Mouse (Mus musculus) lung, embryonic 15.5 days (tissue): Measurements from ENCODE around the gene Gja6. TPM values are rescaled to one million over a fixed set of nuclear protein-coding genes. Genes with fewer than 3 reads are reported as not detected.

Source experiments
- ATAC-seq: fragments of 200-750 bp; cut with Nextera tagmentation; 2 replicates; pipeline ENCODE4 v1.8.0; 2017; ENCODE audit warnings: moderate number of reproducible peaks, borderline replicate concordance; ENCODE audit not compliant: low FRiP score, low TSS enrichment; ENCODE audit errors: extremely low read depth
- H3K27ac ChIP-seq: fragments of 300-500 bp; sonication (generic); 2 replicates; pipeline ENCODE4 v1.5.1; 2015; ENCODE audit warnings: moderate library complexity, mild to moderate bottlenecking, inconsistent platforms
- H3K27me3 ChIP-seq: fragments of 300-500 bp; sonication (generic); 2 replicates; pipeline ENCODE4 v1.6.1; 2015; ENCODE audit warnings: inconsistent platforms
- H3K36me3 ChIP-seq: fragments of 300-500 bp; sonication (generic); 2 replicates; pipeline ENCODE4 v1.6.1; 2015; ENCODE audit warnings: inconsistent platforms
- H3K4me1 ChIP-seq: fragments of 300-500 bp; sonication (generic); 2 replicates; pipeline ENCODE4 v1.6.1; 2015; ENCODE audit warnings: inconsistent platforms
- H3K4me2 ChIP-seq: fragments of 300-500 bp; sonication (generic); 2 replicates; pipeline ENCODE4 v1.6.1; 2015; ENCODE audit warnings: inconsistent platforms, mild to moderate bottlenecking, moderate library complexity
- H3K4me3 ChIP-seq: fragments of 300-500 bp; sonication (generic); 2 replicates; pipeline ENCODE4 v1.5.1; 2015; ENCODE audit warnings: mild to moderate bottlenecking, inconsistent platforms
- H3K9ac ChIP-seq: fragments of 300-500 bp; sonication (generic); 2 replicates; pipeline ENCODE4 v1.6.1; 2015; ENCODE audit warnings: inconsistent platforms
- H3K9me3 ChIP-seq: fragments of 300-500 bp; sonication (generic); 2 replicates; pipeline ENCODE4 v1.6.1; 2016; ENCODE audit warnings: inconsistent platforms
- WGBS: fragments of 180-500 bp; shearing (Covaris S2); methylation state at CpG from one replicate; pipeline ENCODE4 v1.1.7; 2015; 5-methylcytosine and 5-hydroxymethylcytosine counted together
- polyA plus RNA-seq: library from polyadenylated mRNA; unstranded; fragments of >200 nt; fragmentation: Nextera tagmentation; extraction: Ambion mirVana; gene quantifications from 2 replicates; pipeline ENCODE4 v1.2.1, GENCODE M21; 2015

Gja6 gene
- polyA plus RNA-seq: 0.18 and 0.26 TPM in 2 replicates

DNA sequence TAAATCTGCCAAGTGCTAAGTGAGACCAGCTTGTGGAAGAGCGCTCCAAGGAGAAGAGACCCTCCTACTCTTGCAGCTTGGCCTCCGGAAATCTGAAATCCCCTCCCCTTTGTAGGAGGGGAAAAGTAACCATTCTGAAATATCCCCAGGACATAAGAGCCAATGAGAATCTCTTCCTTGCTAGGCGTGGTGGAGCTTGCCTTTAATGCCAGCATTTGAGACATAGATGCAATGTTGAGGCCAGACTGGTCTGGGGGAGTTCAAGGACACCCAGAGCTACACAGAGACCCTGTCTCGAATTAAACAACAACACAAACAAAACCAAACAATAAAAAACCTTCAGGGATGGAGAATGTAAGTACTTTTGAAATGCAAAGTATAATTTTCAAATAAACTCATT lies at the start of gene Gja6:
Gene Gja6, minus strand, starts transcription at position 101 of the 400 bp plus-strand sequence.
- H3K27me3 ChIP-seq: peaks cover 6% of the 10 kb centered on the region; the same call in 1 of the 2 replicates
- no peak within 1 kb of the TSS for H3K27ac ChIP-seq
- ATAC-seq: no peak

DNA sequence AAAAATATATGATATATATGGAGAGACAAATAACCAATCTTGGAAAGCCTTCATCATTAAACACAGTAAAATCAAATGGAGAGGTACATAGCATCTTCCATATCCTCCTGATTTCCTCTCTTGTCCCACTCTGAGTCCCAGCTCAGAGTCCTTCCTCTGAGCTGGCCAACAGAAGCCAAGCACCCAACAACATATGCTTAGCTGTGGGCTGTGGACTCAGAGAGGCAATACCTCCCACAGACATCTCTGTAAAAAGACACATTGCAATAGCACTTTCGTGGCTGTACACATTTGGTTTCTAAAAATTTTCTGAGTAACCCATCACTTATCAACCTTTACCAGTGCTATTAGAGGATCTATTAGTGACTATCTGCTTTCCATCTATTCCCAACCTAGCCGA lies 42.7 kb upstream of the Gja6 start:
- no peaks in the 10 kb centered on the region for H3K27me3 ChIP-seq
- WGBS: 78% methylated on average over 2 of the region's 2 CpGs
- H3K36me3 ChIP-seq: no peaks in the 10 kb centered on the region
- H3K4me1 ChIP-seq: no peaks in the 10 kb centered on the region
- H3K9me3 ChIP-seq: no peaks in the 10 kb centered on the region
- H3K4me2 ChIP-seq: no peak overlapping the region
- no peak for ATAC-seq
- H3K27ac ChIP-seq: no peak overlapping the region
- no peak overlapping the region for H3K4me3 ChIP-seq
- H3K9ac ChIP-seq: no peak overlapping the region

More for the DNA sequence above, at the start of gene Gja6:
- H3K4me2 ChIP-seq: no peak within 1 kb of the TSS
- no peak within 1 kb of the TSS for H3K9ac ChIP-seq
- no peaks in the 10 kb centered on the region for H3K9me3 ChIP-seq
- H3K36me3 ChIP-seq: no peaks in the 10 kb centered on the region
- no peak within 1 kb of the TSS for H3K4me3 ChIP-seq
- H3K4me1 ChIP-seq: no peaks in the 10 kb centered on the region
- WGBS: 63% methylated on average over 4 of the region's 4 CpGs

DNA sequence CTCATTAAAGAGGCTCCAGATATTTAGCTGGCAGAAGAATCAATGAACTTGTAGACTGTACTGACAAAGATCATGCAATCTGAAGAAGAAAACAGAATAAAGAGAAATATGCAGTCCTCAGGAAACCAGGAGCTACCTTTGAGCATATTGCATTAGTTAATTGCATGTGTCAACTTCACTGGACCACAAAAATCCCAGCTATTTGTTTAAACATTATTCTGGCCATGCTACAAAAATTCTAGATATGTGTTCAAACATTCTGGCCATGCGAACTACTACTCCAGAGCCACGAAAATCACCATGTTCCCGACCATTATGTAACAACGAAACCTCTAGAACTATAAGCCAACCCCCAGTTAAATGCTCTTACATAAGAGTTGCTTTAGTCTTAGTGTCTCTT lies 37.9 kb upstream of the Gja6 start:
- Histone ChIP-seq H3K4me3 (no peak overlapping the region), H3K27me3 (no peaks in the 10 kb centered on the region), H3K4me1 (no peaks in the 10 kb centered on the region), H3K4me2 (no peak overlapping the region), H3K27ac (no peak overlapping the region), H3K9ac (no peak overlapping the region), H3K9me3 (no peaks in the 10 kb centered on the region), H3K36me3 (no peaks in the 10 kb centered on the region)
- no peak for ATAC-seq
- WGBS: 58% methylated on average over 4 of the region's 4 CpGs

DNA sequence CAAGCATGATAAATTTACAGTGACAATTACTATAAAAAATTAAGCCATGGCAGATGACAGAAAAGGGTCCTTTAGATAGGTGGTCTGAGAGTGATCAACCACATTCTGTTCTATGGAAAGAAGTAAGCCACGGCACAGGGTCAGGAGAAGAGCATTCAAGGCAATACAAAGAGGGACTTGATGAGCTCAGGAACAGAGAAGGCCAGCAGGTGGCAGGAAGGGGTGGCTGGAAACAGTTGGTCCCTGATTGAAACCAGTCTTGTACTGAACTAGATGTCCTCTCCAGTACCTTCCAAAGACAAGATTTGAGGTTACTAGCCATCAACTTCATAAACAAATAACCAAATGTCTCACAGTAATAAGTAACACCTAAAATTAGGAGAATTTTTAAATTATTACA lies 28.7 kb upstream of the Gja6 start:
- H3K27me3 ChIP-seq: no peaks in the 10 kb centered on the region
- no peak overlapping the region for H3K9ac ChIP-seq
- no peak overlapping the region for H3K4me2 ChIP-seq
- no peaks in the 10 kb centered on the region for H3K9me3 ChIP-seq
- ATAC-seq: no peak
- WGBS: 68% methylated on average over 1 of the region's 1 CpGs
- no peaks in the 10 kb centered on the region for H3K36me3 ChIP-seq
- H3K4me3 ChIP-seq: no peak overlapping the region
- no peaks in the 10 kb centered on the region for H3K4me1 ChIP-seq
- no peak overlapping the region for H3K27ac ChIP-seq

DNA sequence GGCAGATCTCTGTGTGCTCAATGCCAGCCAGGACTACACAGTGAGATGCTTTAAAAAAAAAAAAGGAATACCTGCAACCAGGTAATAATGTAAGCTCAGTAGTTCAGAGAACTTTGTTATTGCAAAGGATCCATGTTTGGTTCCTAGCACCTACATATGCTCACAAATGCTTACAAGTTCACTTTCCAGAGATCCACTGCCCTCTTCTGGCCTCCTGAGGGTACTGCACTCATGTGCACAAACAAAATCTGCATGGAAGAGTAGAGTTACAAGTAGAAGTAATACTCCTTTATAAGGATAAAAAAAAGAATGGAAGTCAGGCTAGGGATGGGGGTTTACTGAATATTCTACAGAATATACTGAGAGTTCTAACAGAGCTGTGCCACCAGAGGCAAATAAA lies 23.8 kb upstream of the Gja6 start:
- no peak for ATAC-seq
- no peaks in the 10 kb centered on the region for H3K27me3 ChIP-seq
- no peaks in the 10 kb centered on the region for H3K4me1 ChIP-seq
- H3K4me3 ChIP-seq: no peak overlapping the region
- H3K36me3 ChIP-seq: no peaks in the 10 kb centered on the region
- no peak overlapping the region for H3K9ac ChIP-seq
- no peak overlapping the region for H3K4me2 ChIP-seq
- no peak overlapping the region for H3K27ac ChIP-seq
- no peaks in the 10 kb centered on the region for H3K9me3 ChIP-seq

DNA sequence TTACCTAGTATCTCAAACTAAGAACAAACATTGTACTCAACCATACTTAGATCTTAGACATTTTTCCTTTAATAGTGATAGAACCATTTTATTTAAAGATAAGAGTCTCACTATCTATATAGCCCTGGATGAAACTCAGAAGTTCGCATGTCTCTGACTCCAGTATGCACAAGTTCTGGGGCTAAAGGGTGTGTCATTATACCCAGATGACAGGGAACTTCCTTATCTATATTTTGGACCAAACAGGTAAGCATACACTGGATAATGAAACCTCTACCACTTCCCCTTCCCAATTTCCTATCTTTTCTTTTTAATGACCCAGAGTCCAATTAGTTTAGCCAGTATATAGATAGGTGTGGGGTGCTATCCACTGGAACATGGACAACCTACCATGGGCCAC lies 22.0 kb upstream of the Gja6 start:
- 83% methylated on average over 1 of the region's 1 CpGs for WGBS
- no peak overlapping the region for H3K4me2 ChIP-seq
- no peak overlapping the region for H3K4me3 ChIP-seq
- H3K36me3 ChIP-seq: no peaks in the 10 kb centered on the region
- ATAC-seq: no peak
- no peaks in the 10 kb centered on the region for H3K4me1 ChIP-seq
- no peaks in the 10 kb centered on the region for H3K9me3 ChIP-seq
- H3K27me3 ChIP-seq: no peaks in the 10 kb centered on the region
- no peak overlapping the region for H3K9ac ChIP-seq
- no peak overlapping the region for H3K27ac ChIP-seq

DNA sequence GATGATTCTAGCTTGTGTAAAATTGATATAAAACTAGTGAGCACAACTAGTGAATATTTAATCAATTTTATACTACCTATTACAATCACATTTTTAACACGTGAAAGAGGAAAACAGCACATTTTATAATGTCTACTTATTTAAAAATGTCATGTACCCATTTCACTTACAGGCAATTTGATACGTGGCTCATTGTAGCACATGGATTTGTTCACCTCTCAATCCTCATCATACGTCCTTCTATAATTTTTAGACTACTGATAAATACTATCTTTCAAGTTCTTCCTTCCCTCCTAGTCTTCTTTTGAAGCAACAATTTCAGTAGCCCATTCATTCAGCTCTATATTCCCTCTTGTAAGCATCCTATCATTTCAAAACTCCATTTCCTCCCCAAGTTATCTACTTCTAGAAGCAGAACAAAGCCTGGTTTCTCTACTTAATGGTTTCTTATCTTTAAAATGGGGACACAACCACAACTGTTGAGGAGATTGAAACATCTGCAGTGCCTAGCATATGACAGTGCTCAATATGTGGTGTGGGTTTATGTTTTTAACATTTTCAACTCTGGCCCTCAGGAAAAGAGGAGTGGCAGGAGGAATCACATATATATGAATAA lies 12.3 kb upstream of the Gja6 start:
- Histone ChIP-seq H3K36me3 (no peaks in the 10 kb centered on the region), H3K4me2 (no peak overlapping the region), H3K27me3 (no peaks in the 10 kb centered on the region), H3K27ac (no peak overlapping the region), H3K9ac (no peak overlapping the region), H3K4me3 (no peak overlapping the region), H3K4me1 (no peaks in the 10 kb centered on the region), H3K9me3 (no peaks in the 10 kb centered on the region)
- WGBS: 88% methylated on average over 3 of the region's 3 CpGs
- ATAC-seq: no peak

DNA sequence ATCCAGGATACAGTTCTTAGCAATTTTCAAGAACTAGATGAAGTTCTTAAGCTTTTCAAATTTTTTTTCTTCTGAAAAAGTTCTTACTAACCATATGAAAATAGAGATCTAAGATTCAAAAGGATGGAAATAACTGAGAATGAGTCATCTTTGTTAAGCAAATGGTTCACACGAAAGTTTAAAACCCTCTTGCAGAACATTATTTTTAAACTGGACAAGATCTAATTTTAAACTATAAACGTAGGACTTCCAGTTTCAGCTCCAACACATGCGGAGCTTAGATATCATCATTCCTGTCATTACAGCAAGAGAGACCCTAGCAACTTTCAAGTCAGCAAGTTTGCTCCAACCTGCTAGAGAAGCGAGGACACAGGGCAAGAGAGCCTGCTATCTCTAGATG lies 375 bp downstream of the Gja6 start:
- Histone ChIP-seq H3K4me1 (no peaks in the 10 kb centered on the region), H3K9me3 (no peaks in the 10 kb centered on the region), H3K4me3 (no peak overlapping the region), H3K27me3 (peaks cover 6% of the 10 kb centered on the region; the same call in 1 of the 2 replicates), H3K27ac (no peak overlapping the region), H3K4me2 (no peak overlapping the region), H3K36me3 (no peaks in the 10 kb centered on the region), H3K9ac (no peak overlapping the region)
- no peak for ATAC-seq
- 72% methylated on average over 4 of the region's 4 CpGs for WGBS

DNA sequence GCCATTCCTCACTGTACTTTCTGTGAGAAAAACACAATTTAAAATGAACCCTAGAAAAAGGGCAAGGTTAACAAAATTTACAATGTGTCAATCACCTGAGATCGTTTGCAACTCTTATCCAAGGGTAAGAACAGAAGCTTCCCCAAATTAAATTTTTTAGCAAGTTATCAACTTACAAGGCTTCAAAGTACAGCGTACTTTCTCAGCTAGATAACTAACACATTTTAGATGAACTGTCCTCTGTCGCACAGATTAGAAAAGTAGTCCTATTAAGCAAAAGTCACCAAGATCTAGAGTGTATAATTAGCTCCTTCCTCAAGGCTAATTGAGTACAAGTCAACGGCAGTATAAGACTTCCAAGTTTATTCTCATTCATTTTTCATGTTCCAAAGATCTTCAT lies 939 bp downstream of the Gja6 start:
- no peak overlapping the region for H3K27ac ChIP-seq
- H3K9ac ChIP-seq: no peak overlapping the region
- no peaks in the 10 kb centered on the region for H3K4me1 ChIP-seq
- H3K4me3 ChIP-seq: no peak overlapping the region
- no peaks in the 10 kb centered on the region for H3K9me3 ChIP-seq
- ATAC-seq: no peak
- H3K27me3 ChIP-seq: peaks cover 6% of the 10 kb centered on the region; the same call in 1 of the 2 replicates
- H3K36me3 ChIP-seq: no peaks in the 10 kb centered on the region
- H3K4me2 ChIP-seq: no peak overlapping the region
- WGBS: 61% methylated on average over 4 of the region's 4 CpGs

DNA sequence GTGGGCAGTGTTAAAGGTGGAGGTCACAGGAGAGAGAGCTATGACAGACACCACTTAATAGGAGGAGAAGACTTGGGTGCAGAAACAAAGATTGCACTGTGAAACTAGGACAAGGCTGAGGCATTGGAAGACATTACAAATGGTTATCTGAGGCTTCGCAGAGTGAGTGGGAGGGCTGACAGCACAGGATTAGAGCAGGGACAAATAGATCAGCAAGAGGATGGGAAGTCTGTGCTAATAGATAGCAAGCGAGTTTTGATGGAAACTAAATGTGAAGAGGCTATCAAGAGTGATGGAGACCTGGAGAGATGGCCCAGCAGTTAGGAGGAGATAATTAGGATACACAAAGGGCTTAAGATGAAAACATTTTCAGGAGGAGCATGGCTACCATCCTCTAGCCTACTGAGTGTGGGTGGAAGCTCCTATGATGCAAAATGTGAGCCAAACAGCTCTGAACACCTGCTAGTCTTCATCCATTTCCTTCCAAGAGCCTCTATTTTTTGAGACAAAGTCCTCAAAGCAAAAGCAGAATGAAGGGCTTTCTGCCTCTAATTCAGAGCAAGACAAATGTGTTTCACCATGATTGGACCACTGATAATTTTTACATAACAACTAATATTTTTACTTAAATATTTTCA lies 1.7 kb downstream of the Gja6 start:
- no peak for ATAC-seq
- 52% methylated on average over 2 of the region's 2 CpGs for WGBS
- H3K4me1 ChIP-seq: no peaks in the 10 kb centered on the region

DNA sequence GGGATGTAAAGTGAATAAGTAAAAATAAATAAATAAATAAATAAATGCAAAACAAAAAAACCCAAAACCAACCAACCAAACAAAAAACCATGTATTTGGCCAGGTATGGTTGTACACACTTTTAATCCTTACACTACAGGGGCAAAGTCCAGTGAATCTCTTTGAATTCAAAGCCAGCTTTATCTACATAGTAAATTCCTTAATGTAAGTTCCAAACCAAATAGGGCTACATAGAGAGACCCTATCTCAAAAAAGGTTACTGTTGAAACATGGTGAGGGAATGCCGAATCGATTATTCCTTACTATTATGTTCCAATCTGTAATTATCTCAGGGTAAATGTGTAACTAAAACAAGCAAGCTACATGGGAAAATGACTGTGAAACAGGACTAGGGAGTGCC lies 5.7 kb downstream of the Gja6 start:
- no peaks in the 10 kb centered on the region for H3K36me3 ChIP-seq
- peaks cover 6% of the 10 kb centered on the region; the same call in 1 of the 2 replicates for H3K27me3 ChIP-seq
- no peaks in the 10 kb centered on the region for H3K4me1 ChIP-seq
- no peak for ATAC-seq
- no peak overlapping the region for H3K4me3 ChIP-seq
- WGBS: 85% methylated on average over 2 of the region's 2 CpGs
- no peak overlapping the region for H3K4me2 ChIP-seq
- H3K9ac ChIP-seq: no peak overlapping the region
- no peaks in the 10 kb centered on the region for H3K9me3 ChIP-seq
- no peak overlapping the region for H3K27ac ChIP-seq

More for the DNA sequence above, 1.7 kb downstream of the Gja6 start:
- Histone ChIP-seq H3K27me3 (peaks cover 6% of the 10 kb centered on the region; the same call in 1 of the 2 replicates), H3K9ac (no peak overlapping the region), H3K27ac (no peak overlapping the region), H3K9me3 (no peaks in the 10 kb centered on the region), H3K4me2 (no peak overlapping the region), H3K36me3 (no peaks in the 10 kb centered on the region), H3K4me3 (no peak overlapping the region)

DNA sequence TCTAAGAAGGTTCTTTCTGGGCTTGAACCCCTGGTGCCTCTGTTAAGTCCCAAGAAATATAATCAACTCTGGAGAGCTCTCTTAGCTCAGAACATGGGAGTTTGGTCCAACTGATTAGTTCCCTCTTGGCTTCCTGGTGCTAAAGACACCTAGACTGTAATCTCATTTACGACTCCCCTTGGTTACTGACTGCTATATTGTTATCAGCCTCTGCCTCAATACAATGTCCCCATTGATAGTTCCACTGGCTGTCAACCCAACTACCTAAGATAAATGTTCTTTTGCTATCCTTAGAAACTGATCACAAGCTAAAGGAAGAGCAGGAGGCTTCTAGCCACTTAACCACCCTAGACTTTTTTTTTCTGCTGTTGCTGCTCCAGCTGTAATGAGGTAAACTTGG lies 14.8 kb downstream of the Gja6 start:
- Histone ChIP-seq H3K27ac (no peak overlapping the region), H3K36me3 (no peaks in the 10 kb centered on the region), H3K4me1 (no peaks in the 10 kb centered on the region), H3K4me2 (no peak overlapping the region), H3K9ac (no peak overlapping the region), H3K27me3 (no peaks in the 10 kb centered on the region), H3K9me3 (no peaks in the 10 kb centered on the region), H3K4me3 (no peak overlapping the region)
- 63% methylated on average over 1 of the region's 1 CpGs for WGBS
- no peak for ATAC-seq
